Mouse (Mus musculus): ENCODE measurements around the gene Cplx3. TPM values are rescaled to one million over a fixed set of nuclear protein-coding genes. Genes with fewer than 3 reads are reported as not detected.

Cplx3 gene
- polyA plus RNA-seq, 1 experiment from 2014 or later, result 0.42 TPM

GRCm38 (mm10) chr9:57577144-57577849 lies 28.8 kb downstream of the Cplx3 start:
- H3K9ac ChIP-seq (ENCODE audit: low read length), result no peak overlapping the region
- H3K27ac ChIP-seq (ENCODE audit: low read depth, low read length), result no peak overlapping the region
- H3K4me1 ChIP-seq (ENCODE audit: control insufficient read depth, insufficient read depth, low read length), result no peaks in the 10 kb centered on the region
- H3K9me3 ChIP-seq (ENCODE audit: control insufficient read depth, low read length), result no peaks in the 10 kb centered on the region
- H3K4me2 ChIP-seq (ENCODE audit: low read depth), result no peak overlapping the region
- ATAC-seq (ENCODE audit: insufficient read depth, low FRiP score, low TSS enrichment) (no peak), DNase-seq (ENCODE audit: low spot score) (no peak)
- no peaks in the 10 kb centered on the region for H3K27me3 ChIP-seq (ENCODE audit: control insufficient read depth, insufficient read depth, low read length)
- H3K36me3 ChIP-seq (ENCODE audit: control insufficient read depth, insufficient read depth, low read length), result peaks cover 6% of the 10 kb centered on the region
- no peak overlapping the region for H3K4me3 ChIP-seq (ENCODE audit: low read depth, low read length)
- WGBS, result 85% methylated on average over 6 of the region's 6 CpGs

- Histone ChIP-seq H3K27ac (ENCODE audit: low read depth, low read length) (no peak overlapping the region), H3K36me3 (ENCODE audit: control insufficient read depth, insufficient read depth, low read length) (peaks cover 3% of the 10 kb centered on the region; the same call in 1 of the 2 replicates), H3K4me1 (ENCODE audit: control insufficient read depth, insufficient read depth, low read length) (no peaks in the 10 kb centered on the region), H3K4me2 (ENCODE audit: low read depth) (no peak overlapping the region), H3K9ac (ENCODE audit: low read length) (no peak overlapping the region), H3K9me3 (ENCODE audit: control insufficient read depth, low read length) (no peaks in the 10 kb centered on the region), H3K4me3 (ENCODE audit: low read depth, low read length) (no peak overlapping the region), H3K27me3 (ENCODE audit: control insufficient read depth, insufficient read depth, low read length) (no peaks in the 10 kb centered on the region)
- WGBS, result 89% methylated on average over 3 of the region's 3 CpGs
- no peak for ATAC-seq (ENCODE audit: insufficient read depth, low FRiP score, low TSS enrichment)
- no peak for DNase-seq (ENCODE audit: low spot score)
Observed at GRCm38 (mm10) chr9:57575577-57575976, 30.5 kb downstream of the Cplx3 start.

- H3K9me3 ChIP-seq (ENCODE audit: control insufficient read depth, low read length), result no peaks in the 10 kb centered on the region
- no peak overlapping the region for H3K9ac ChIP-seq (ENCODE audit: low read length)
- H3K27ac ChIP-seq (ENCODE audit: low read depth, low read length), result no peak overlapping the region
- H3K4me3 ChIP-seq (ENCODE audit: low read depth, low read length), result no peak overlapping the region
- H3K27me3 ChIP-seq (ENCODE audit: control insufficient read depth, insufficient read depth, low read length), result no peaks in the 10 kb centered on the region
- ATAC-seq (ENCODE audit: insufficient read depth, low FRiP score, low TSS enrichment), result no peak
- H3K4me1 ChIP-seq (ENCODE audit: control insufficient read depth, insufficient read depth, low read length), result no peaks in the 10 kb centered on the region
- DNase-seq (ENCODE audit: low spot score), result no peak
- peaks cover 6% of the 10 kb centered on the region for H3K36me3 ChIP-seq (ENCODE audit: control insufficient read depth, insufficient read depth, low read length)
- no peak overlapping the region for H3K4me2 ChIP-seq (ENCODE audit: low read depth)
Observed at GRCm38 (mm10) chr9:57574397-57574796, 31.7 kb downstream of the Cplx3 start.

- H3K36me3 ChIP-seq (ENCODE audit: control insufficient read depth, insufficient read depth, low read length), result peaks cover 5% of the 10 kb centered on the region
- no peak overlapping the region for H3K4me3 ChIP-seq (ENCODE audit: low read depth, low read length)
- no peak for DNase-seq (ENCODE audit: low spot score)
- WGBS, result 94% methylated on average over 6 of the region's 6 CpGs
- no peak overlapping the region for H3K27ac ChIP-seq (ENCODE audit: low read depth, low read length)
- no peaks in the 10 kb centered on the region for H3K9me3 ChIP-seq (ENCODE audit: control insufficient read depth, low read length)
- H3K27me3 ChIP-seq (ENCODE audit: control insufficient read depth, insufficient read depth, low read length), result no peaks in the 10 kb centered on the region
- no peak overlapping the region for H3K4me2 ChIP-seq (ENCODE audit: low read depth)
- no peak overlapping the region for H3K9ac ChIP-seq (ENCODE audit: low read length)
- ATAC-seq (ENCODE audit: insufficient read depth, low FRiP score, low TSS enrichment), result no peak
- H3K4me1 ChIP-seq (ENCODE audit: control insufficient read depth, insufficient read depth, low read length), result no peaks in the 10 kb centered on the region
Observed at GRCm38 (mm10) chr9:57568500-57568899, 37.6 kb downstream of the Cplx3 start.

- H3K4me2 ChIP-seq (ENCODE audit: low read depth), result no peak overlapping the region
- no peaks in the 10 kb centered on the region for H3K27me3 ChIP-seq (ENCODE audit: control insufficient read depth, insufficient read depth, low read length)
- H3K4me3 ChIP-seq (ENCODE audit: low read depth, low read length), result no peak overlapping the region
- H3K4me1 ChIP-seq (ENCODE audit: control insufficient read depth, insufficient read depth, low read length), result peaks cover 4% of the 10 kb centered on the region; the same call in 1 of the 2 replicates
- 60% methylated on average over 8 of the region's 8 CpGs for WGBS
- H3K9me3 ChIP-seq (ENCODE audit: control insufficient read depth, low read length), result no peaks in the 10 kb centered on the region
- peaks cover 5% of the 10 kb centered on the region for H3K36me3 ChIP-seq (ENCODE audit: control insufficient read depth, insufficient read depth, low read length)
- ATAC-seq (ENCODE audit: insufficient read depth, low FRiP score, low TSS enrichment), result no peak
- H3K27ac ChIP-seq (ENCODE audit: low read depth, low read length), result no peak overlapping the region
- H3K9ac ChIP-seq (ENCODE audit: low read length), result no peak overlapping the region
- DNase-seq (ENCODE audit: low spot score), result no peak
Observed at GRCm38 (mm10) chr9:57566846-57567245, 39.2 kb downstream of the Cplx3 start.

GRCm38 (mm10) chr9:57565741-57566221 lies 40.3 kb downstream of the Cplx3 start:
- H3K9ac ChIP-seq (ENCODE audit: low read length), result no peak overlapping the region
- H3K4me1 ChIP-seq (ENCODE audit: control insufficient read depth, insufficient read depth, low read length), result peaks cover 10% of the 10 kb centered on the region; the same call in 1 of the 2 replicates
- no peak overlapping the region for H3K4me2 ChIP-seq (ENCODE audit: low read depth)
- peaks cover 5% of the 10 kb centered on the region for H3K36me3 ChIP-seq (ENCODE audit: control insufficient read depth, insufficient read depth, low read length)
- no peaks in the 10 kb centered on the region for H3K27me3 ChIP-seq (ENCODE audit: control insufficient read depth, insufficient read depth, low read length)
- 54% methylated on average over 10 of the region's 10 CpGs for WGBS
- H3K27ac ChIP-seq (ENCODE audit: low read depth, low read length), result no peak overlapping the region
- no peaks in the 10 kb centered on the region for H3K9me3 ChIP-seq (ENCODE audit: control insufficient read depth, low read length)
- no peak overlapping the region for H3K4me3 ChIP-seq (ENCODE audit: low read depth, low read length)
- peak; percentile 32 for DNase-seq (ENCODE audit: low spot score)
- ATAC-seq (ENCODE audit: insufficient read depth, low FRiP score, low TSS enrichment), result no peak

- H3K27ac ChIP-seq (ENCODE audit: low read depth, low read length), result no peak overlapping the region
- H3K9me3 ChIP-seq (ENCODE audit: control insufficient read depth, low read length), result no peaks in the 10 kb centered on the region
- no peak for ATAC-seq (ENCODE audit: insufficient read depth, low FRiP score, low TSS enrichment)
- H3K36me3 ChIP-seq (ENCODE audit: control insufficient read depth, insufficient read depth, low read length), result peaks cover 5% of the 10 kb centered on the region
- no peaks in the 10 kb centered on the region for H3K27me3 ChIP-seq (ENCODE audit: control insufficient read depth, insufficient read depth, low read length)
- no peak overlapping the region for H3K4me3 ChIP-seq (ENCODE audit: low read depth, low read length)
- DNase-seq (ENCODE audit: low spot score), result no peak
- H3K4me1 ChIP-seq (ENCODE audit: control insufficient read depth, insufficient read depth, low read length), result peaks cover 10% of the 10 kb centered on the region; the same call in 1 of the 2 replicates
- 88% methylated on average over 6 of the region's 6 CpGs for WGBS
- no peak overlapping the region for H3K4me2 ChIP-seq (ENCODE audit: low read depth)
- H3K9ac ChIP-seq (ENCODE audit: low read length), result no peak overlapping the region
Observed at GRCm38 (mm10) chr9:57564609-57565008, 41.5 kb downstream of the Cplx3 start.

- ATAC-seq (ENCODE audit: insufficient read depth, low FRiP score, low TSS enrichment) (no peak), DNase-seq (ENCODE audit: low spot score) (no peak)
- WGBS, result 68% methylated on average over 4 of the region's 4 CpGs
- Histone ChIP-seq H3K27ac (ENCODE audit: low read depth, low read length) (no peak overlapping the region), H3K36me3 (ENCODE audit: control insufficient read depth, insufficient read depth, low read length) (no peaks in the 10 kb centered on the region), H3K4me2 (ENCODE audit: low read depth) (no peak overlapping the region), H3K9ac (ENCODE audit: low read length) (no peak overlapping the region), H3K9me3 (ENCODE audit: control insufficient read depth, low read length) (no peaks in the 10 kb centered on the region), H3K27me3 (ENCODE audit: control insufficient read depth, insufficient read depth, low read length) (no peaks in the 10 kb centered on the region), H3K4me1 (ENCODE audit: control insufficient read depth, insufficient read depth, low read length) (peaks cover 10% of the 10 kb centered on the region; the same call in 1 of the 2 replicates), H3K4me3 (ENCODE audit: low read depth, low read length) (no peak overlapping the region)
Observed at GRCm38 (mm10) chr9:57562896-57563372, 43.1 kb downstream of the Cplx3 start.

GRCm38 (mm10) chr9:57561711-57562099 lies 44.4 kb downstream of the Cplx3 start:
- Histone ChIP-seq H3K4me2 (ENCODE audit: low read depth) (peak overlapping the region; percentile 74), H3K27me3 (ENCODE audit: control insufficient read depth, insufficient read depth, low read length) (no peaks in the 10 kb centered on the region), H3K9ac (ENCODE audit: low read length) (no peak overlapping the region), H3K36me3 (ENCODE audit: control insufficient read depth, insufficient read depth, low read length) (no peaks in the 10 kb centered on the region), H3K9me3 (ENCODE audit: control insufficient read depth, low read length) (no peaks in the 10 kb centered on the region), H3K4me1 (ENCODE audit: control insufficient read depth, insufficient read depth, low read length) (peaks cover 10% of the 10 kb centered on the region; the same call in 1 of the 2 replicates), H3K4me3 (ENCODE audit: low read depth, low read length) (peak overlapping the region; percentile 52), H3K27ac (ENCODE audit: low read depth, low read length) (no peak overlapping the region)
- DNase-seq (ENCODE audit: low spot score) (no peak), ATAC-seq (ENCODE audit: insufficient read depth, low FRiP score, low TSS enrichment) (no peak)
- WGBS, result 80% methylated on average over 13 of the region's 13 CpGs
